Mouse (Mus musculus) skeletal muscle tissue, adult 2 months (tissue): ENCODE results near the gene Ivd.

Source experiments
- DNase-seq: peaks from one replicate; pipeline ENCODE4 v3.0.0-alpha.2; 2012; ENCODE audit warnings: low read depth, low spot score

Ivd gene

DNA sequence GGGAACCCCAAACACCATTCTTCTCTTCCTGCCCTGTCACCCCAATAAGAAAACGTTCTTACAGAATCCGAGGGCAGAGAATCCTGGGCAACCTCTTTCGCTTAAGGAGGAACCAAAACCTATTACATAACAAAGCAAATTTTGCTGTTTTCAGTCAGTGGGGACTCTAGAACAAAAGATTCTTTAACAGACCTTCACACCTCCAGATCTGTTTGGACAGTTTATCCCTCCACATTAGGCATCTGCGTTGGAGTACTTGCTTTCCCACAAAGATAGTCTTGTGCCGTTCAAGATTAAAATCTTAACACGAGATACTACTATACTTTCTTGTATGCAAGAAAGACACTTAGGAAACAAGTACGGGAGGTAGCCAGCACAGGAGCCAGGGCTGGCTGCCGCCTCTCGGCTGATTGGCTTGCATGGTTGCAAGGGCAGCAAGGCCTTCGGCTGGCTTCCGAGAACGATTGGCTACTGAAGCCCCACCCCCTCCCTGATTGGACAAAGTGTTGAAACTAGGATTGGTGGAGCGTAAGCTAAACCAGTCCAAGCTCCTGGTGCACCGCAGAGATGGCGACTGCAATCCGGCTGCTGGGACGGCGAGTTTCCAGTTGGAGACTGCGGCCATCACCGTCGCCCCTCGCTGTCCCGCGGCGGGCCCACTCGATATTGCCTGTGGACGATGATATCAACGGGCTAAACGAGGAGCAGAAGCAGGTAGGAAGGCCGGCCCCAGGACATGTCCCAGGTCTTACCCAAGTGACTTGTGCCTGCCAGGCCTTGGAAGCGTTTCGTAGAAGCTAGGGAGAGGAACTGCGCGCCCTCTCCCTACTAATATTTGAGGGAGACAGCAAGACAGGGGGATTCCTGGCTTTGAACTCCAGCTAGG is at the start of gene Ivd:
Gene Ivd (plus strand): TSS at position 501 of the 886 bp plus-strand sequence.
- DNase-seq: peak; percentile 97

- no peak for DNase-seq
Measured at GRCm38 (mm10) chr2:118812724-118813123, 49.0 kb upstream of the Ivd start.

GRCm38 (mm10) chr2:118813981-118814836 is 47.5 kb upstream of the Ivd start, which contains the start of gene Knstrn:
Gene Knstrn (plus strand): TSS chr2:118814003.
- peak; percentile 56 for DNase-seq

GRCm38 (mm10) chr2:118822800-118823199 is 39.0 kb upstream of the Ivd start:
- DNase-seq: no peak

- DNase-seq: no peak
Measured at GRCm38 (mm10) chr2:118824396-118824795, 37.4 kb upstream of the Ivd start.

GRCm38 (mm10) chr2:118829096-118829495 is 32.7 kb upstream of the Ivd start:
- DNase-seq: no peak

DNA sequence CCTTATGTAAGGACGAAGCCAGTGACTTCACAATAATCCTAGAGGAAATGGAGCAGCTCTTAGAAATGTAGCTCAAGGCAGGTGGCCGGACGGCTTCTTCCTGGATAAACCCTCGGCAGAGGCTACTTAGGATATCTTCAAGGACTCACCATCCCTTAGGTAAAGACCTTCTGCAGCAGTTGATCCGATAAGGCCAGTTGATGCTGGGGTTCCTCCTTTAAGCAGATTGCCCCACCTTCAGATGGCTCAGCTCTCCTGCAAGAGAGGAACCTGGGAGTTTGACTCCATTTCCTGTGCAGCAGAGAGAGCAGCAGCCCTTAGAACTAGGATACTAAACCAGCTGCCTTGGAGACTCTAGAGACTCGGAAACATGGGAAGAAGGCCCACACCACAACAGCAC is 27.7 kb upstream of the Ivd start:
- no peak for DNase-seq

DNA sequence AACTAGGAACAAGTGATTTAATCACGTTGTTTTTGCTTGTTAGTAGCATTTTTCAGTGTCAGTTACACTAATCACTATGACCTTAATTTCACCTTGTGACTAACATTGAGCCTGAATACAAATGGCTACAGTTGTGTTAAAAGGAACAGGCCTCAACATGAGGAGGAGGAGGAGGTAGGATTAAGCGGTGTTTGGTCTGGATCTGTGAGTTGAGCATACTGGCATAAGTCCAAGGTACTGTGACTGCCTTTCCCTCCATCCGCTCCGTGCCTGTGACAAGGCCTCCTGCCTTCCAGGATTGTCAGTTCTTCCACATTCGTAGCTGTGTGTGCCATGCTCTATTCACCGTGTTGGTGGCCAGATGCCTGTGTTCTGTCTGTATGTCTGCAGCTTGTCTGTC is 26.6 kb upstream of the Ivd start:
- DNase-seq: no peak

DNA sequence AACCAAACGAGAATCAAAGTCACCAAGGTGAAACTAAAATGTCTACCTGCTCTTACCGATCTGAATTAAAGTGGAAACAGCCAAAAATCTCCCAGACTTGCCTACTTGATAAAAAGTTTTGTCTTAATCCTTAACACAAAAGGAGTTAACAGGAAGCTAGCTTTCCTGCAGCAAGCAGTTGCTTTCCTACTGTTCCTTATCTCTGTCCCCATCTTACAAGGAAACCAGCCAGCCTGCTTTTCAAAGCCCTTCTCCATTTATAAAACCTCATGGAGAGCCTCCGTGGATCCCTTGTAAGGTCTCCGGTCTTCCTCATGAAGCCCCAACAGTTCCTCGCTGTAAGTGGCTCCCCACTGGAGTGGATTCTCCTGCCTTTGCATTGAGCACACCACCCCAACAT is 23.4 kb upstream of the Ivd start:
- no peak for DNase-seq

GRCm38 (mm10) chr2:118841186-118841585 is 20.6 kb upstream of the Ivd start:
- DNase-seq: no peak

GRCm38 (mm10) chr2:118841774-118842173 is 20.0 kb upstream of the Ivd start:
- no peak for DNase-seq

DNA sequence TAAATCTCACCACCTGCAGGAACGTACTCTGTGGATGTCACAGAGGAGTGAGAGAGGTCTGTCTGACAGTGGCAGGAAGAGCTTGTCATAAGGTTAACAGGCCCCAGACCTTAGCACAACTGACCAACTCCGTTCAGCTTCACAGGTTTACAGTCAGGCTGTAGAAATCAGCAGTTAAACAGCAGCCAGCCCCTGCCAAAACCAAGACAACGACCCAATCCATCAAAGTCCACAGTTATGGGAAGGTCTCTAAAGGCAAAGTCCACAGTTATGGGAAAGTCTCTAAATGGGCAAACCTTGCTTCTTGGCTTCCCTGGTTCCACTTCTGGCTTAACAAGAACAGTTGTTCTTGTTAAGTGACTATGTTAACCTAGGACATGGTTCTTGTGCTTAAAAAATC is 17.3 kb upstream of the Ivd start:
- DNase-seq: no peak

- DNase-seq: no peak
Measured at GRCm38 (mm10) chr2:118846246-118846645, 15.5 kb upstream of the Ivd start.

DNA sequence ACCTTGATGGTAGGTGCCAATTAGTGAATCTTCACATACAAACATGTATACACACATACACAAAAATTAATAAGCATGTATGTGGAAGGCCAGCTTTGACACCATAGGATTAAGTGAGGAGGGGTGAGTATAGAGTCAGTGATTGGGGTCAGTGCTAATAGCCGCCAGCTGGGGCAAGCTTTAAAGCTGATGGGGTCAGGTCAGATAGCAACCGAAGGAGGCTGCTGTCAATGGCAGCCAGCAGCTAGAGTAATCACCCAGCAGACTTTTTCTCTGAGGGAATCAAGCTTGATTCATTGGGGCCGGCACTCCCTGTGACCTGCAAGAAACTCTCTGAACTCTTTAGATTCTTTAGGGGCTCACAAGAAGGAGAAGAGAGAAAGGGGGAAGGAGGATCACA is 10.0 kb upstream of the Ivd start:
- DNase-seq: no peak

DNA sequence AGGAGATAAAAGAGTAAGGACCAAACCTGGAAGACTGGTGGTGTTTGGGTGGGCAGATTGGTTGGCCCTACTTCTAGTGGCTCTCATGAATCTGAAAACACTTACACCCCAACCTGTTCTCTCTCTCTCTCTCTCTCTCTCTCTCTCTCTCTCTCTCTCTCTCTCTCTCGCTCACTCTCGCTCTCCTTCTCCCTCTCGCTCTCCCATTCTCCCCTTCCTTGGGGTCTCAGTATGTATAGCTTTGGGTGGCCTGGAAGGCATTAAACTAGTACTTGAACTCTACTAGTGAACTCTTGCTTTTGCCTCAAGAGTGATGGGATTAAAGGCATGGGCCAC is 554 bp downstream of the Ivd start:
- no peak for DNase-seq

DNA sequence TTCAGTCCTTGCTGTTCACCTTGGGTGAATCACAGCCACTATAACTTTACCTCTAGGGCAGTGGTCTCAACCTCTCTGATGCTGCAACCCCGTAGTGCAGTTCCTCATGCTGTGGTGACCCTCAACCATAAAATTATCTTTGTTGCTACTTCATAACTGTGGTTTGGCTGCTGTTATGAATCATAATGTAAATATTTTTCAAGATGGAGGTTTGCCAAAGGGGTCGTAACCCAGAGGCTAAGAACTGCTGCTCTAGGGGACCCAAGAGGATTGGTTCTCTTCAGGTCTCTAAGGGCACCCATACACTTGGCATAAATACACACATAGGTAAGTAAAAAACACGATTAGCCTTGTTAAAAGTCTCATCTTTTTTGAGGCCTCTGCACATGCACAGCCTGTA is 8.8 kb downstream of the Ivd start:
- DNase-seq: no peak

- DNase-seq: no peak
Measured at GRCm38 (mm10) chr2:118871032-118871431, 9.3 kb downstream of the Ivd start.

DNA sequence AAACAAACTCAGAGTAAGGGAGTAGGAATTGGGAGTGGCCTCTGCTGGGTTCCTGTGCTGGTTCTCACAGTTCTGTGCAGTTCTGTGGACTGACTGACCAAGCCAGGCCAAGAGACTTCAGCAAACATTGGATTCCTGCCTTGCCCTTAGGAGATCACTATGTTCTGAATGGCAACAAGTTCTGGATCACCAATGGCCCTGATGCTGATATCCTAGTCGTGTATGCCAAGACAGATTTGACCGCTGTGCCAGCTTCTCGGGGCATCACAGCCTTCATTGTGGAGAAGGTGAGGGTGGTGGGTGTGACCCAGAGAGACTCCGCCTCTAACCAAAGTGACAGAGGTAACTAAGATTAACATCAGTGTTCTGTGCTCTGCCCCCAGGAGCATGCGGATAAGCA is 11.3 kb downstream of the Ivd start:
- no peak for DNase-seq

DNA sequence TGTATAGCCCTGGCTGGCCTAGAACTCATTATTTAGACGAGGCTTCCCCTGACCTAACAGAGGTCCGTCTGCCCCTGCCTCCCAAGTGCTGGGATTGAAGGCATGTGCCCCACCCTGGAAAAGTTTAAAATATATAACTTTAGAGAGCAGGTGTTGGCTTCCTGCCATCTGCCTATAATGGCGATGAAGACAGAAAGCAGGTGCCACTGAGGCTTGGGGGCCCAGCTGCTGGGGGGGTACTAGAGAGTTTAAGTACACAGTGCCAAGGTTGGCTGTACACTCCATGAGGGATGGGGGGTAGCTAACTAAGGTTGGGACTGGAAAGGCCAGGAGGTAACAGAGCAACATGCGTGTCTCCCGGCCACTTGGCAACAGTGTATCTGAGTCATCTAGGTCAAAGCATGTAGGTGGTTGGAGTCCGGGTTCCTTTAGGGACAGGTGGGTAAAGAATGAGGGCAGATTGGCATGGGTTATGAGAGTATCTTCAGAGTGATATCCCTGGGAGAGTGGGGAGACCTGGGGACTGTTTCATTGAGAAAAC is 12.2 kb downstream of the Ivd start:
- no peak for DNase-seq

DNA sequence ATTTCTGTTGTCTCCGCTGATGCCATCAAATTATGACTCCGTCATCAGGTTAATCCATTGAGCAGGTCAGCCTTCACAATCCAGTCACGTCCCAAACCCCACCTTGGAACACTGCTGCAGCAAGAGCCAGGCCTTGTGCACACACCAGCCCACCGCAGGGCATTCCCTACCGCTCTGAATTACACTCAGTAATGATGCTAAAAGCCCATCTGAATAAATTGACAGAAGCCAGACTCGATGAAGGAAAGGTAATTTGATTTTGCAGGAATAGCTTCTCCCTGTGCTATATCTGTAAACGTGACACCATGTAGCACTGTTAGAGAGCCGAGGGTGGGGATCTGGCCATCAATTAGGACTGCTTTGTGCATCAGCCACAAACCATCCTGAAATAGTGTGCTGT is 13.6 kb downstream of the Ivd start:
- no peak for DNase-seq

- no peak for DNase-seq
Measured at GRCm38 (mm10) chr2:118876453-118876852, 14.7 kb downstream of the Ivd start.

- DNase-seq: no peak
Measured at GRCm38 (mm10) chr2:118881019-118881418, 19.3 kb downstream of the Ivd start.
